Mouse (Mus musculus) urinary bladder, postnatal 36 days (tissue): ENCODE data around the gene Mpzl3.

Experiments
- DNase-seq, 2 experiments: peaks; one replicate each; pipeline ENCODE4 v3.0.0; 2022; ENCODE audit warnings: low spot score in 2 of 2, mixed read lengths in 1 of 2

Mpzl3 gene

DNA sequence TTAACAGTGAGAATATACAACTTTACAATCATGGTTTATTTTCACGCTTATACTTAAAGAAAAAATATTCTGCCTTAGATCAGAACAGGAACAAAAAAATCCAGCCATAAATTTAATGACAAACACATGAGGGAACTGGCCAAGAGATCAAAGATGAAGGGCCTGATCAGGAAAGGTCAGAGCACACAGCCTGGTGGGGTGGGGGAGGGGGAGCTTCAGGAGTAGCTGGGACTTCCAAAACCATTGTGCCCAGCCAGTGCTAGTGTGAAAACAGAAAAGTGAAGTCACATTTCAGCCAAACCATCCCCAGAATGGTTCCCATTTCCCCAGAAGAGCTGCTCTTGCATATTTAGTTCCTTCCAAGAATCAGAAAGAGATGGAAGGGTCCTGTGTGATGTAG lies 47.5 kb downstream of the Mpzl3 start:
- no peak for DNase-seq

DNA sequence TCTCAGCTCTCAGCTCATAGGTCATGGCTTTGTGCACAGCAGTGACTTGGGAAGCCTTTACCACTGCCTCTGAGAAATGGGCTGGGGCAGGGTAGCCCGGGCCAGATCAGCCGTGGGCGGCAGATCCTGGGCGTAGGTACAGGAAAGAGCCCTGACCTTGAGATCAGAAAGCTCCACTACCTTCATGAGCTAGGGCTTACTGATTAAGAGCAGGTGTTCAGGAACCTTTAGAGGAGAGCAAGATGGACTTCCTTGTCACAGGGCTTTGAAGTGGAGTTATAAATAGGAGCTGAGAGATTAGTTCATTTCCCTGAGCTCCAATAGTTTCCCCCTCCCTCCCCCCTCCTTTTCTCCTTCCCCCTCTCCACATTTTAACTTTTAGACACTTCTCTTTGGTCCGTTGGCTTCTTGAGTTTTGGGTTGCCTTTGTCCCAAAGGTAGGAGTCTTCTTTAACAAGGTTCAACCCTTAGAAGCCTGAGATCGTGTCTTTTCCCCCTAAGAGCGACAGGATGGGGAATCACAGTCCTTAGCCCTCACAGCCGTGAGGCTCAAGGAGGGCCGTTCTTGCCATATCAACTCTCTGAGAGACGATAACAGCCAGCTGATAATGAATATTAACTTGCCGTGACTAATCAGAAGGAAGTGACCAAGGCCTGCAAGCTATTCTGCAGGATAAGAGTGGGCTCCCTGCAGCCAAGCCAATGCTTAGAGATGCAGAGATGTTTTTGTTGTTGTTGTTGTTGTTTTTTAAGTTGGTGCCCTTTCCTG lies 48.4 kb downstream of the Mpzl3 start:
- DNase-seq = no peak

DNA sequence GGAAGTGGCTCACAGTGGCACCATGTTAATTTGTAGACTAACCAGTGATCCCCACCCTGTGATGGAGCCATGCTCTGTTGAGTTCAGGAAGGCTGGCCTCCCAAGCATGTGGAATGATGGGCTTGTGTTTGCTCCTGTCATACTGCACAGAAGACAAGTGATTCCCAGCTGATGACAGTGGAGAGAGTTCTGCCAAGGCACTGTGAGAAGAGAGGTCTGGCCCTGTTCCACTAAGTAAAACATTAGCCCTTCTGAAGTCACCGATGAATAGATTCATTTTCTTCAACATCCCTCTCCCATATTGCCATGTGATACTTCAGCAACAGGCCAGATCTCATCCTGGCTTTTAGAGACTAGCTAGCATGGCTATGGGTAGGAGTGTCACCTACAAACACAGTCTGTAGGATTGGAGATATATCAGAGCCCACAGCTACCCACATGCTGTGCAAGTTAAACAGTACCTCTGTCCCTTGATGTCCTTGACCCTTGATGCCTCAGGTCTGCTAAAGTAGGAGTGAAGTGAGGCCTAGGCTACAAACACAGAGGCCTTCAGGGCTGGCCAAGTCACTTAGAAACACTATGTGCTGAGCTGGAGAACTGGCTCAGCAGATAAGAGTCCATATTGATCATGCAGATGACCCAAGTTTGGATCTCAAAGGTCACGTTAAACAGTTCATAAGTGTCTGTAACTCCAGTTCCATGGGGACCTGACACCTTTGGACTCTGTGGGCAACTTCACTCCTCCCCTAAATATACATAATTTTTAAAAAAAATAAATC lies 50.8 kb downstream of the Mpzl3 start:
- DNase-seq = no peak

DNA sequence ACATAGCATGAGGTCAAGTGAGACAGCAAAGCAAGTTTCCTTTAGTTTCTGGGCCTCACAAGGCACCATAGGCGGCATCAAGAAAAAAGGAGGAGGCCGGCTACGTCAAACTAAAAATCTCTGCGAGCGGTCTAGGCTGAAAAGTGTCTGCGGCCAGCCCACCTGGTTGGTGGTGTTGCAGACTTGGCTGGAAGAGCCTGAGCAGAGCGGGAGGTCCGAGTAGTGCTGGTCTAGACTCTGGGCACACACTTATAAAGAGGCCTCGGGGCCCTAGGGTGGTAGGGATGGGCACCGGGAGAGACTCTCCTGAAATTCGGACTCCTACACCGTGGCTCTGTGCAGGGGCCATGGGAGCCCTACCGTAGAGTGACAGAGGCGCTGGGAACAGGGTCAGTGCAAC lies 60.7 kb downstream of the Mpzl3 start:
- DNase-seq = no peak

DNA sequence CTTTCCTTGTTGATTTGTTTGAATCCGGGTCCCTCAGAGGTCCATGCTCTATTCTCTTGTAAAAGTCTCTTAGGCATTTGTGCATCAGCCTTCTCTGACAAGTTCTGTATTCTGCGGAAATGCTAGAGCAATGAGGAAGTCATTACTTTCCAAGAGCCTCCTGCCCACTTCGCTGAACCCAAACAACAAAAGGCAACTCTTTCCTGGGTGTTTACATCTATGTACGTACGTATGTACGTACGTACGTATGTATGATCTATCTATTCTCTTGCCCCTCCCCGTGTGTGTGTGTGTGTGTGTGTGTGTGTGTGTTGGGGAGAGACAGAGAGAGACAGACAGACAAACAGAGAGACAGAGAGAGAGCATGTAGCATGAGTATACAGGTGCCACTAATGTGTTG lies 61.8 kb downstream of the Mpzl3 start:
- no peak for DNase-seq

DNA sequence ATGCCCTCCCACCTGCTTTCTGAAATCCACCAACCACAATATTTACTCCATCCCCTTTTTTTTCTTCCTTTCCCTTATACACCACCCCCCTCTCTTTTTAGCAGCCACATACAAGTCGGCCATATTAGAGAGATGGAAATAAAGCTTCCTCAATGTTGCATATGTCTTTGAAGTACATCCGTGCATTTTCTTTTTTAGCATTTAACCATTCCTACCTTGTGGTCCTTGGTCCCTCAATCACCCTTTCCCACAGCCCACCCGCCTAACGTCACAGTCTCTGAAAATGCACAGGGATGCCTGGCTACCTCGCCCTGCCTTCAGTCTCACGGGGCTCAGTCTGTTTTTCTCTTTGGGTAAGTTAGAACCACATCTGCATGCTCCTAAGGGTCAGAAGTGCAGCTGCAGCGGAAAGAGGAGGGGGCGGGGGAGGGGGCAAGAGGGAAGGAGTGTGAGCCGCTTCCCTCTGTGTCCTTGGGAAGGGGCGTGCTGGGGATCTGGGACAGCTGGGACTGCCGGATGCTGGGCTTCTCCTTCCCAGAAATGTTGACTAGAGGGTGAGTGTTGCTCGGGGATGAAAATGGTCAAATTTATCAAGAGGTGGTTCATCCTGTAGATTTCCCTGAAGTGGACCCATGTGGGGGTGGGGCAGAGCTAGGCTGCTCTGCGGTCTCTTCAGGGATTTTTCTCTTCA lies 62.9 kb downstream of the Mpzl3 start, which contains the start of gene Scn2b:
Scn2b (plus strand) TSS at position 42 of the 691 bp plus-strand sequence.
- DNase-seq = no peak

DNA sequence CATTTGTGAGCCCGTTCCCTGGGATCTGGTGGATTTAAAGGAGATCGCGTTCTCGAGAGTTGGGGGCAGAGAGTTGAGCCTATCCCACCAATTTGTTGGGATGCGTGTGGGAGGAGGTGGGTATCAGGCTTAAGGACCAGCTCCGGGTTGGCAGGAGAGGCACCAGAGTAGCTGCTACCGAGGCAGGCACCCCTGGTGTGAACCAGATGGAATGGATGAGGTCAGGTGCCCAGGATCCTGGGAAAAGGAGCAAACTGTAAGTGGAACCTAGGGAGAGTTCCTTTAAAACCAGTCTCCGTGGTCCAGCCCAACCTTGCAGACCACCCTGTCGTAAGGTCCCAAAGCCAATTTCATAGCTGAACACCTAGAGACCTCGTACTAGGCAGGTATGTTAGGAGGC lies 63.6 kb downstream of the Mpzl3 start:
- no peak for DNase-seq

DNA sequence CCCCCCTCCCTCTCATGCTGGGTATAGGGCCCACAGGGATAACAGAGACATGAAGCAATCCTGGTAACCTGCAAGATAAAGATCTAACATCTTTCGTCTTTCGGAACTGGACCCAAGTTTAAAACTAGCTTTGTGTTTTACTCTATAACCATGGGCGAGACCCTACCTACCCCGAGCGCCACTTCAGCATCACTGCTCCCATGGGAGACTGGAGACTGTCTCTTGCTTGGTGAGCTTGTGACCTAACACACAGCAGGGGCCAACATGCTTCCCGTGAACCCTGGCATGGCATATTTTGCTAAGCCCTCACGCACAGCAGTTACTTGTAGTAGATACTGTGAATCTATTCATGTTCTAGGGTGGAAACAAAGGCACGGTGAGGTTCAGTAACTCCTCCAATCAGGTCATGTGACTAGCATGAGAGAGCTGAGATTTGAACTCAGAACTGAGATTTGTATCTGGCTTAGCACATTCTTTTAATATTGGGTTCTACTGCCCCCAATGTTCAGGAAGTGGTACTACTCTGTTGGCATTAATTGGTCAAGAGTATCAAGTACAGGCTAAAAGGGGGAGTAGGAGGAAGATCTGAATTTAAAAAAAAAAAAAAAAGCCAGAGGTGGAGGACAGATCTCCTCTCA lies 64.4 kb downstream of the Mpzl3 start:
- no peak for DNase-seq

DNA sequence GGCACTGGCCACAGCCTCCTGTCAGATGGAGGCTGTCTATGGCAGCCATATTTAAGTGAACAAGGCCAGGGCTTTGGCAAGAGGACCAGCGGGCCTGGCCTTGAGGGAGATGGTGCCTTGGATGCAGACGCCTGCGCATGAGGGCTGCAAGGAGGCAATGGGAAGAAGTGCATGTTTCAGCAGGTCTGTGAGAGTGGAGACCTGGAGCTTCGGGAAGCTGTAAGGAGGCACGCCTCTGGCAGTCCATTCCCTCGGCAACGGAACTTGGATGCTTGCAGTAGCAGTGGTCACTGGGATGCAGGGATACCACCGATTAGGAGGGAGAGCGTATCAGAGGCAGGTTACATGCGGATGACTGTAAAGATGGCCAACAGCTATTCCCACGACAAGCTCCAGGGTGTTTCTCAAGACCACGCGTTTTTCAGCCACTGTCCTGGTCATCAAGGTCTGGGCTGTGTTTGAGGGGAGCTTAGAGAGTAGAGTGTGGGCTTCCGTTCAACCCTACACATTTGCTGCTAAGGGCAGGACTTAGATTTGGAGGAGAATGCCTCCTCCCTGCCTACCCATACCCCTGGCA lies 65.1 kb downstream of the Mpzl3 start:
- DNase-seq = no peak

DNA sequence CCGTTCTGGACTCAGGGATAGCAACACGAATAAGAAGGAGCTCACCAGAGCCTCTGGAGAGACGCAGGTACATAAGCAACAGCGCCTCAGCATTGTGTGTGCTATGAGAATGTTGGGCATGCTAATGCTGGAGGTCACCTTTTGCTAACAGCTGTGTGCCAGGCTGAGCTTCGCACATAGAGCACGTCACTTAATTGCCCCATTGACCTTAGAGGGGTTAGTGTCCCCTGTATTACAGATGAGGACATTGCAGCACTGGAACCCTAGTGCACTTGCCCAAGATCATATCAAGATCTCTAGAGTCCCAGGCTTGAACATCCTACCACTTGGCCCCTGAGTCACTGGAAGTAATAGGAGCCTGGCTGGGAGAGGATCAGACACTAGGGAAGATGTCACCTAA lies 65.6 kb downstream of the Mpzl3 start:
- DNase-seq = no peak

DNA sequence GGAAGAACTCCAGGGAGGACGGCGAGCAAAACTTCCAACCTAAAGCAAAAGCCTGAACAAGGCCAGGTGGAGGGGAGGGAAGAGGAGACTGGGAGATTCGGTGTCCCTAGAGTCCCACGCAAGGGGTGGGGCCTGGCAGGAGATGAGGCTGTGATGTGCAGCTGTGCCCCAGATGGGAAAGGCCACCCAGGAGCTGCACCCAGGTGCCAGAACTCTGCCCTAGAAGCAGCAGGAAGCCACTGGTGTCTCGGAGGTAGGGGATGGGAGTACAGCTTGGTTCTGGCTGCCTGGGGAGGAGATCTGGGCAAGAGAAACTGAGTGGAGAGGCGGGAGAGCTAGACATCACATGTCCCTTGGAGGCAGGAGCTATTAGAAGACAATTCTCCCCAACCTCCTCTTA lies 66.0 kb downstream of the Mpzl3 start:
- no peak for DNase-seq

DNA sequence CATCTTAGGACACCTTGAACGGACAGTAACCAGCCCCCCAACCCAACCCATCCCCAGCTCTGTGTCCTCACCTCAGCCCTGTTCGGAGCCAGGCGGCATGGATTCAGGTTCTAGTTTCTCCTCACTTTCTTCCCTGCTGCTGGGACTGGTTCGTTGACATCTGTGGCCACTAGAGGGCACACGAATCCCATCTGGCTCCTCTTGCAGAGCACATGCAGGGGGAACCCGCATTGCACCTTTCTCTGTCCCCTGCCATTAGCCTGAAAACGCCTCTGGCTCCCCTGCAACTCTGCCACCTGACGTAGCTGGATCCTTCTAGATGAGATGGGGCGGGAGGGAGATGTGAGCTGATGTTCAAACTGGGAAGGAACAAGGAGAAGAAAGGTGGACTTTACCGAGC lies 66.8 kb downstream of the Mpzl3 start:
- DNase-seq = peak; percentile 53 to 71

DNA sequence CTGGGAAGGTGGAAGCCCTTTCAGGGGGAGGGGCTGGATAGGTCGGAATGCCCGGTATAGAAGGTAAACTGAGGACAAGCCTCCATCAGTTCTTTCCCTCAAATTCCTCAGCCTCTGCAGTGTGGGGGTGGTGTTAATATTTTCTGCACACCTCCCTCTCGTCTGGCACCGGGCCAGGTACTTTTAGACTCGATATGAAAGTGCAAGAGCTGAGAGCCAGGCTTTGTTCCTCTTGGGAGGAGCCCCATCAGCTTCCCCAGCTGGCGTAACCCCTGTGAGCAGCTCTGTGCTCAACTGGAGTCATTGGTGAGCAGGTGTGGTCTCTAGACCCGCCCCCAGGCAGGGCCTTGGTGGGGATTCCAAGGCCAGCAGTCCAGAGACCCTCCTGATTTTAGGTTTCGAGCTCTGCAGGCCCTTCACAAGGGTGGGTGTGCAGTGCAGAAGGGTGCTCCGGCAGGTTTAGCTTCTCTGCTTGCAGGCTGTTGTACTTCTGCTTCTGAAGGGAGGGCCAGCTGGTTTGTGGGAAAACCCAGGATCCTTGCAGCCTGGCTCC lies 67.3 kb downstream of the Mpzl3 start:
- peak in 1 of 2 experiments; percentile 42 for DNase-seq

DNA sequence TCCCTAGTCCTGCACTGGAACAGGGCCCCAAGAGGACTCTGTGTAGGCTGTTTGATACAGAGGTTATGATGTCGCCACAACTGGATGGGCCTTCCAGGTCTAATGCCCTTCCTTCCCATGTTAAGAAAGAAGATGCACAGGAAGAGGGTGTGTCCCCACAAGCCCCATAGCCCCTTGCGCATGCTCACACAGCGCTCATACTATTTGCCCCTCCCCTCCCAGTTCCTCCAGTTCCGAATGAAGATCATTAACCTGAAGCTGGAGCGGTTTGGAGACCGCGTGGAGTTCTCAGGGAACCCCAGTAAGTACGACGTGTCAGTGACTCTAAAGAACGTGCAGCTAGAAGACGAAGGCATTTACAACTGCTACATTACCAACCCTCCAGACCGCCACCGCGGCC lies 70.2 kb downstream of the Mpzl3 start:
- DNase-seq = no peak

DNA sequence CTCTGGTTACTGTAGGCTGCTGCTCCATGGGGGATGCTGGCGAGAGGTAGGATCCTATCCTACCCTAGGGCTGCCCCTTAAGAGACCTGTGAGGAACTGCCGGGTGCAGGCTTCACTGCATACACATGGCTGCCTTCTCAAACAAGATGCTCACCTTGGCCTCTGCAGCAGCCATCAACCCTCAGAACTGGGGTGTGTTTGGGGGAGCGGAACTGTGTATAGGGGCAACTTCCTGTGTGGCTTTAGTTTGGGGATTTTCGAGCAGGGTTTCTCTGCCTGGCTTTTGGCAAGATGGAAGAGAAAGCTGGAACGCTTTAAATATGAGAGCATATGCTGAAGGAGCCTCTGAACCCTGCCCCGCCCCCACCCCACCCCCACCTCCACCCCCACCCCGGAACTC lies 72.0 kb downstream of the Mpzl3 start:
- no peak for DNase-seq
